Mouse (Mus musculus) spleen, adult 2 months (tissue): Measurements from ENCODE around the gene Arhgap40. TPM values are rescaled to one million over a fixed set of nuclear protein-coding genes. Genes with fewer than 3 reads are reported as not detected.

Source experiments
- DNase-seq, 2 experiments: peaks; one replicate each; pipeline versions ENCODE4 v3.0.0 to v3.0.0-alpha.2; 2012 to 2021; ENCODE audit warnings: low spot score in 2 of 2, low read depth in 1 of 2
- H3K27ac ChIP-seq: fragments of 200-500 bp; 2 replicates; pipeline ENCODE4 v1.5.1; 2012; ENCODE audit warnings: low read length, inconsistent platforms; ENCODE audit not compliant: insufficient read depth
- H3K27me3 ChIP-seq: fragments of 200-500 bp; 2 replicates; pipeline ENCODE4 v1.6.1; 2012; ENCODE audit warnings: mild to moderate bottlenecking, moderate library complexity, low read length, inconsistent platforms; ENCODE audit not compliant: control insufficient read depth, insufficient read depth
- H3K36me3 ChIP-seq: fragments of 200-500 bp; 2 replicates; pipeline ENCODE4 v1.6.1; 2012; ENCODE audit warnings: mild to moderate bottlenecking, low read length, inconsistent platforms; ENCODE audit not compliant: control insufficient read depth, insufficient read depth
- H3K4me1 ChIP-seq: fragments of 200-500 bp; 2 replicates; pipeline ENCODE4 v1.6.1; 2011; ENCODE audit warnings: inconsistent platforms; ENCODE audit not compliant: control insufficient read depth, insufficient read depth, insufficient read length
- H3K4me3 ChIP-seq: fragments of 200-500 bp; 2 replicates; pipeline ENCODE4 v1.5.1; 2011; ENCODE audit warnings: mild to moderate bottlenecking, inconsistent platforms; ENCODE audit not compliant: insufficient read depth, insufficient read length; ENCODE audit errors: extremely low read depth
- CTCF ChIP-seq: fragments of 200-500 bp; IDR thresholded peaks from 2 replicates; pipeline ENCODE4 v1.5.1; 2011; ENCODE audit warnings: mild to moderate bottlenecking, inconsistent platforms; ENCODE audit not compliant: insufficient read depth, insufficient read length, insufficient replicate concordance; ENCODE audit errors: extremely low read depth
- POLR2A ChIP-seq: fragments of 200-500 bp; IDR thresholded peaks from 2 replicates; pipeline ENCODE4 v1.6.1; 2011; ENCODE audit warnings: low read depth, low read length, inconsistent platforms
- WGBS: fragments of 180-500 bp; shearing (Covaris S2); methylation state at CpG from one replicate; pipeline ENCODE4 v1.1.7; 2018; 5-methylcytosine and 5-hydroxymethylcytosine counted together
- polyA plus RNA-seq: library from polyadenylated mRNA; depleted of rRNA; stranded (reverse); fragments of >200 nt; gene quantifications from 2 replicates; pipeline ENCODE4 v1.2.3, GENCODE M21; 2012

The Arhgap40 gene
- polyA plus RNA-seq, 1 experiment = not detected

DNA sequence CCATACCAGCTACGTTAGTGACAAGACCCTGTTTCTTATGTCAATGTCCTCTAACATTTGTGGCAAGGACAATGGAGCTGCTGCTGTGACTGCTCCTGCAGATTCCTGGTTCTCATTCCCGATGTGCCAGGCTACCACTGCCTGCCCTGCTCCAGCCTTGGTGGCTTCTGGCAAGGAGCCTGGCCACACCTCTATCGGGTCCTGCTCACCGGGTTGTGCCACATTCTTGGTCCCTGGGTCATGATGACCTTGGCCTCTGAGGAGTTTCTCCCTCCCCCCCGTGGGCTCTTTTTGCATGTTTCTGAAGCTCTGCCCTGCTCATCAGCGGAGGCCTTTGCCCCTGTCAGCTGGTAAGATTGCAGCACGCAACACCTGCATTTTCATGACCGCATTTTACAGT, 10.5 kb downstream of the Arhgap40 start:
- Histone ChIP-seq H3K27me3 (no peaks in the 10 kb centered on the region), H3K36me3 (no peaks in the 10 kb centered on the region), H3K4me1 (no peaks in the 10 kb centered on the region), H3K4me3 (no peak overlapping the region), H3K27ac (no peak overlapping the region)
- WGBS = 76% methylated on average over 8 of the region's 8 CpGs
- no peak for DNase-seq
- no peak for TF ChIP-seq POLR2A

DNA sequence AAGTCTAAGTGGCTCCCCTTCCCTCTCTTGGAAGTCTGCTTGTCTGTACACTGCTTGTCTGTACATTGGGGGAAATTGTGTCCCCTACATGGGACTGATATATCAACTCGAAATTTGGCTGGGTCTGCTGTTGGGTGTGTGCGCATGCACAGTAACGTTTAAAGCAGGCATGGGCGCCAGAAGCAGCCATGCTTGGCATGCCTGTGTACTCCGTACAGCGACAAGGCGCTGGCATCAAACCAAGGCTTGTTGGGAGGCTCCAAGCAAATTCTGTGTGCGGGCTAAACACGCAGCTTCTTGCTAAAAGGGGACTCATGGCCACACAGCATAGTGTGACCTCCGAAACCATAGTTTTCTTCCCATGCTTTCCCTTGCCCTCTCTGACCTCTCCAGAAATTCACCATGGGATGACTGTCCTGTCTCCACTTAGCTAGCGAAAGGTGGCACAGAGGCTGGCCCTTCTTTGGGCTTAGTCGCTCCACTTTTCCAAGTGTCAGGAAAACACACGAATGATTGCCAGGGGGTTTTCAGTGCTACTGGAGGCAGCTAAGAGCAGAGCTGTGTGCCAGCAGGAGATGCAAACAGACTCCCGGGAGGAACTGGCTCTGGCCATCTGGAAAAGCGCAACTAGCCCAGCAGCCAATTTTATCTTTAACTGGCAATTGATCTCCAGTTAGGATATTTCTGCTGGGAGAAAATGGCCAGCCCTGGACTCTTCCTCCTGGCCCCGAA, 11.7 kb downstream of the Arhgap40 start:
- DNase-seq = no peak
- WGBS = 85% methylated on average over 16 of the region's 16 CpGs
- no peaks in the 10 kb centered on the region for H3K27me3 ChIP-seq
- H3K27ac ChIP-seq = no peak overlapping the region
- H3K36me3 ChIP-seq = no peaks in the 10 kb centered on the region
- no peaks in the 10 kb centered on the region for H3K4me1 ChIP-seq
- TF ChIP-seq POLR2A (no peak), CTCF (no peak)
- no peak overlapping the region for H3K4me3 ChIP-seq

DNA sequence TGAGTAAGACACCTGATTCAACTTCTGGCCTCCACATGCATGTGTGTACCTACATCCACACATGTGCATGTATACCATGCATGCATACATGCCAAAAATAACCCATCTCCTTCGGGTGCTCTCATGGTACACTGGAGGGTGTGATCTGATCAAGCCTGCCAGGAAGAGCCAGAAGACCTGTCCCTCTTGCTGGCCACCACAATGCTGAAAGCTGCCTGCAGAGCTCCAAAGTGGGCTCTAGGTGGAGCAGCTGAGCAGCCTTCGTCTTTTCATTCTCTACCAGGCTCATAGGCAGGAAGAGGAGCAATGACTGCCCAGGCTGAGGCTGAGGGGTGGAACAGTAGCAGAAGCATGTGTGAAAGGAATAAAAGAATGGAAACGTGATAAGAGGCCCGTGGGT, 21.5 kb downstream of the Arhgap40 start:
- 3% methylated on average over 4 of the region's 4 CpGs for WGBS

DNA sequence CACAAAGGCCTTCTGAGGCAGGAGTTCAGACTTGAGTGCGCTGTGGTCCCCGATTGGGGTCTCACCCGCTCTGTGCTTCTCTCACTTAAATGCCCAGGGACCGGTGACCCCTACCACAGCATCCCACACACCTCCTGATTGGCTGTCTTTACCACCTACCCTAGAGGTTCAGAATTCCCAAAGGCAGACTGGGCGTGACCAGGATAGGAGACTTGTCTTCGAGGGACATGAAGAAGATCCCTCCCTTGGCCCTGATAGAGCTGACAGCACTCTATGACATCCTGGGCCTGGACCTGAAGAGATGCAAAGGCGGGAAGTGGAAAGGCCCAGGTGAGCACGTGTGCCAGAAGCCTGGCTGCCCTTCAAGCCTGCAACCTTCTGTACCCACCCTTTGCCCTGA, 22.0 kb downstream of the Arhgap40 start:
- H3K4me1 ChIP-seq = no peaks in the 10 kb centered on the region
- DNase-seq = no peak
- no peaks in the 10 kb centered on the region for H3K36me3 ChIP-seq
- TF ChIP-seq CTCF = no peak
- no peak for TF ChIP-seq POLR2A
- H3K4me3 ChIP-seq = no peak overlapping the region
- no peaks in the 10 kb centered on the region for H3K27me3 ChIP-seq
- WGBS = 81% methylated on average over 8 of the region's 8 CpGs
- H3K27ac ChIP-seq = no peak overlapping the region

More for the DNA sequence above, 21.5 kb downstream of the Arhgap40 start:
- Histone ChIP-seq H3K27ac (no peak overlapping the region), H3K4me1 (no peaks in the 10 kb centered on the region), H3K36me3 (no peaks in the 10 kb centered on the region), H3K27me3 (no peaks in the 10 kb centered on the region), H3K4me3 (no peak overlapping the region)
- DNase-seq = peak; percentile 12 to 37
- TF ChIP-seq POLR2A = no peak
- TF ChIP-seq CTCF = peak; percentile 77; the same call in 1 of the 2 replicates

DNA sequence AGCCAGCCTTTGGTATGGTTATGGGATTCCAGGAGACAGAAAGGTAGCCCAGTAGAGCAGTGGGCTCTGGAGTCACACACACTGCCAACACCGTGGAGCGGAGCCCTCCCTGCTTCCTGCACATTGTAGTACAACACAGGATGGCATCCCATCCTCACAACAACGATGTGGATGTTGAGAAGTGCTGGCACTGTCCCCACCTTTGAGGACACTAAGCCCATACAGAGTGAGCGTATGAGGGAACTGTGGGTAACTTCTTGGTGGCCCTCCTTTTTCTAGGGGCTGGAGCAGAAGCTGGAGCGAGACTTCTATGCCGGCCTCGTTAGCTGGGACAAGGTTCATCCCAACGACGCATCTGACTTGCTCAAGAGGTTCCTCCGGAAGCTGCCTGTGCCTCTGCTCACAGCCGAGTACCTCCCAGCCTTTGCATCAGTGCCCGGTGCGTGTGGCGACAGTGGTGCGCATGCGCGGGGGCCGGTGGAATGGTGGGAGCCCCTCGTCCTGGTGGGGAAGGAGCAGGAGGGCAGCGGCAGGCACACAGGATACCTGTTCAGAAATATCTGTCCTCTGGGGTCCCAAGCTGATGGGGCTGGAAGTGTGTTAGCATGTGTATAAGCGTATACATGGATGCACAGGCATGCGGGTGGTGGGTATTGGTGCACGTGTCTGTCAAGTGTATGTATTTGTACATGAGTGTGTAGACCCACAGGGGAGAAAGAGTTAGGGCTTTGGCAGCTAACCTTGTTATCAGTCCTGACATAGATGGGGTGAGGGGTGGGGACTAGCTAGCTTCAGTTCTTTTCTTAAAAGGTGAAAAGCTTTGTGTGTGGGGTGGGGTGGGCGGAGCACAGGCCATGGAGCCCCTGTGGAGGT, 27.1 kb downstream of the Arhgap40 start:
- 56% methylated on average over 24 of the region's 24 CpGs for WGBS
- H3K27ac ChIP-seq = no peak overlapping the region
- TF ChIP-seq POLR2A (no peak), CTCF (no peak)
- H3K4me1 ChIP-seq = no peaks in the 10 kb centered on the region
- H3K36me3 ChIP-seq = no peaks in the 10 kb centered on the region
- no peaks in the 10 kb centered on the region for H3K27me3 ChIP-seq
- DNase-seq = no peak
- no peak overlapping the region for H3K4me3 ChIP-seq

DNA sequence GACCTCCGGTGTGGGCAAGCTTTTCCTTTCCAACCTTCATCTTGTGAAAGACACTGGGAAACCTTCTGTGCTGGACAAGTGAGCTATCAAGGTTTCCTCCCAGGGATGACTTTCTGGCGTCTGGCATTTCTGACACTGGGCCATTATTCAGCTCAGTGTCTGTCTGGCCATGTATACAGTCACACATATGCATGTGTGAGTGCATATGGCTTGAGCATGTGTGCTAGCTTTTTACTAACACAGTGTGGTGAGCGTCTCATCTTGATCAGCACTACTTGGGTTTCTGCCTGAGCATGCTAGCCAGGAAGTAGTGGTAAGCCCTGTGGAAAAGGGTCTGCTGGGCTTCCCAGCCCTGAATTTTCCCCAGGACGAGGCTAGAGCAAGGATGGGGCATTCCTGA, 28.7 kb downstream of the Arhgap40 start:
- Histone ChIP-seq H3K36me3 (no peaks in the 10 kb centered on the region), H3K4me1 (no peaks in the 10 kb centered on the region), H3K27ac (no peak overlapping the region), H3K4me3 (no peak overlapping the region), H3K27me3 (no peaks in the 10 kb centered on the region)
- no peak for DNase-seq
- WGBS = 57% methylated on average over 4 of the region's 4 CpGs
- no peak for TF ChIP-seq POLR2A

DNA sequence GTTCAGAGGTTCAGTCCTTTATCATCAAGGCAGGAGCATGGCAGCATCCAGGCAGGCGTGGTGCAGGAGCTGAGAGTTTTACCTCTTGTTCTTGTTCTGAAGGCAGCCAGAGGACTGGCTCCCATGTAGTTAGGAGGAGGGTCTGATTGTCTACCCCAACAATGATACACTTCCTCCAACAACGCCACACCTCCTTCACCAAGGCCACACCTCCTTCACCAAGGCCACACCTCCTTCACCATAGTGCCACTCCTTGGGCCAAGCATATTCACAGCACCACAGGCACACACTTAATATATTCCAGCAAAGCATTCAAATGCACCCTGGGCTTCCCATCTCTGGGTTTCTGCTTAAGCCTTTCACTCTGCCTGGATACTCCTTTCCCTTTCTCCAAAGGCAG, 32.7 kb downstream of the Arhgap40 start:
- no peaks in the 10 kb centered on the region for H3K36me3 ChIP-seq
- H3K4me1 ChIP-seq = no peaks in the 10 kb centered on the region
- no peaks in the 10 kb centered on the region for H3K27me3 ChIP-seq
- no peak for DNase-seq
- H3K27ac ChIP-seq = no peak overlapping the region
- TF ChIP-seq CTCF (no peak), POLR2A (no peak)
- H3K4me3 ChIP-seq = no peak overlapping the region
- WGBS = 66% methylated on average over 2 of the region's 2 CpGs
